10 mouse cellular contexts compared by ENCODE assay signal in the genomic region with DNA sequence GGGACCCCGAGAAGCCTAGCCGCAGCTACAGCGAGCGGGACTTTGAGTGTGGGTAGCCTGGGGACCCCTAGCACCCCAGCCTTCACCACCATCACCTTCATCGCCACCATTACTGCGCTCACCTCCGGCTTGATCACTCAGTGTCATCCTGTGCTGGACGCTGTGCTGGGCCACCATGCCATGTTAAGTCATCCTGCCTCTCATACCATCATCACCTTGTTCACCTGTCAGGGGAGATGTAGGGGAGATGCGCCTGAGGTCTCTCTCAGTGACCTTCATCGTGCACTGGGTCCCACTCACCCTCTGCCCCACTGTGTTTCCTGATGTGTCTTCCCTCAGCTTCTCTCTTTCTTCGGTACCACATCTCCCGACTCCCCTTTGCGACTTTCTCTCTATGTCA. TPM values are rescaled to one million over a fixed set of nuclear protein-coding genes. Genes with fewer than 3 reads are reported as not detected.
DNase-seq lines count a peak whose midpoint lies in the region; ATAC-seq and TF ChIP-seq lines count a peak whose summit lies in the region.
"Had no signal": no experiment of that assay in that cellular context is flagged by ENCODE, and none has a peak within 500 bp of the region (broad histone marks: within the 10 kb centered on the region; RNA-seq: fewer than 3 reads in every experiment).

No protein-coding gene starts in this region.

- TF ChIP-seq CTCF in layer of hippocampus, adult 2 months (conservative IDR thresholded peaks at IDR 0.05): no peak

- H3K4me3 ChIP-seq in layer of hippocampus, adult 2 months: peak overlapping the region; percentile 66
- H3K4me3 ChIP-seq in forebrain, embryonic 15.5 days: peak overlapping the region; percentile 97
- H3K4me3 ChIP-seq in limb, embryonic 11.5 days (ENCODE audit: low read depth, low read length): peak overlapping the region; percentile 61; the same call in 1 of the 2 replicates
- H3K4me3 ChIP-seq in stomach, embryonic 15.5 days (replicated peaks): peak overlapping the region; percentile 79; the same call in 1 of the 2 replicates
- H3K4me3 ChIP-seq in liver, embryonic 12.5 days: no peak overlapping the region

- no peaks in the 10 kb centered on the region for H3K9me3 ChIP-seq in forebrain, embryonic 15.5 days
- no peaks in the 10 kb centered on the region for H3K9me3 ChIP-seq in limb, embryonic 11.5 days (ENCODE audit: control insufficient read depth, low read length)
- H3K9me3 ChIP-seq in stomach, embryonic 15.5 days: no peaks in the 10 kb centered on the region
- H3K9me3 ChIP-seq in liver, embryonic 12.5 days (replicated peaks): no peaks in the 10 kb centered on the region

- peaks cover 15% of the 10 kb centered on the region for H3K36me3 ChIP-seq in forebrain, embryonic 15.5 days
- peaks cover 5% of the 10 kb centered on the region for H3K36me3 ChIP-seq in limb, embryonic 11.5 days (ENCODE audit: control insufficient read depth, insufficient read depth, low read length)
- H3K36me3 ChIP-seq in stomach, embryonic 15.5 days: peaks cover 13% of the 10 kb centered on the region; the same call in 1 of the 2 replicates
- H3K36me3 ChIP-seq in liver, embryonic 12.5 days: no peaks in the 10 kb centered on the region; the same call in 1 of the 2 replicates

- WGBS in forebrain, embryonic 15.5 days: 95% methylated on average over 13 of the region's 13 CpGs
- 91% methylated on average over 13 of the region's 13 CpGs for WGBS in limb, embryonic 11.5 days
- whole genome bisulfite sequencing in stomach, embryonic 15.5 days: 91% methylated on average over 13 of the region's 13 CpGs
- WGBS in liver, embryonic 12.5 days (ENCODE audit: insufficient replicate concordance): 81% methylated on average over 13 of the region's 13 CpGs

- H3K4me2 ChIP-seq in forebrain, embryonic 15.5 days (replicated peaks): peak overlapping the region; percentile 86
- H3K4me2 ChIP-seq in limb, embryonic 11.5 days (ENCODE audit: low read depth, severe bottlenecking): peak overlapping the region; percentile 68; the same call in 1 of the 2 replicates
- H3K4me2 ChIP-seq in stomach, embryonic 15.5 days: peak overlapping the region; percentile 67; the same call in 1 of the 2 replicates
- H3K4me2 ChIP-seq in liver, embryonic 12.5 days: no peak overlapping the region

- no peak for DNase-seq in layer of hippocampus, adult 2 months (ENCODE audit: low spot score in 2 of 2)
- DNase-seq in layer of hippocampus, postnatal 36 days: no peak
- DNase-seq in limb, embryonic 11.5 days (ENCODE audit: low spot score): no peak
- DNase-seq in urinary bladder, adult 2 months (ENCODE audit: low spot score): no peak
- DNase-seq: kidney, adult 9 months had no signal

- no peaks in the 10 kb centered on the region for H3K27me3 ChIP-seq in forebrain, embryonic 15.5 days
- no peaks in the 10 kb centered on the region for H3K27me3 ChIP-seq in limb, embryonic 11.5 days (ENCODE audit: control insufficient read depth, insufficient read depth, low read length)
- no peaks in the 10 kb centered on the region for H3K27me3 ChIP-seq in stomach, embryonic 15.5 days (replicated peaks)
- H3K27me3 ChIP-seq in liver, embryonic 12.5 days (replicated peaks): peaks cover 64% of the 10 kb centered on the region

- no peak for ATAC-seq in forebrain, embryonic 15.5 days (replicated peaks)
- ATAC-seq in limb, embryonic 11.5 days (ENCODE audit: insufficient number of reproducible peaks, low FRiP score, low TSS enrichment, low read depth): no peak
- ATAC-seq in stomach, embryonic 15.5 days (ENCODE audit: insufficient read depth, low FRiP score, low read depth): no peak
- no peak for ATAC-seq in liver, embryonic 12.5 days

- H3K9ac ChIP-seq in forebrain, embryonic 15.5 days (replicated peaks): no peak overlapping the region
- H3K9ac ChIP-seq in limb, embryonic 11.5 days (ENCODE audit: low read length): no peak overlapping the region
- no peak overlapping the region for H3K9ac ChIP-seq in stomach, embryonic 15.5 days
- no peak overlapping the region for H3K9ac ChIP-seq in liver, embryonic 12.5 days
- H3K9ac ChIP-seq: liver, embryonic 14.5 days had no signal

- H3K4me1 ChIP-seq in forebrain, embryonic 15.5 days: peaks cover 17% of the 10 kb centered on the region
- peaks cover 9% of the 10 kb centered on the region for H3K4me1 ChIP-seq in limb, embryonic 11.5 days (ENCODE audit: control insufficient read depth, insufficient read depth, low read length)
- H3K4me1 ChIP-seq in stomach, embryonic 15.5 days: peaks cover 19% of the 10 kb centered on the region; the same call in 1 of the 2 replicates
- H3K4me1 ChIP-seq in liver, embryonic 12.5 days: peaks cover 4% of the 10 kb centered on the region; the same call in 1 of the 2 replicates

- H3K27ac ChIP-seq in layer of hippocampus, adult 2 months: peak overlapping the region; percentile 97; the same call in 1 of the 2 replicates
- H3K27ac ChIP-seq in forebrain, embryonic 15.5 days (replicated peaks): no peak overlapping the region
- no peak overlapping the region for H3K27ac ChIP-seq in limb, embryonic 11.5 days (replicated peaks; ENCODE audit: low read depth, low read length)
- no peak overlapping the region for H3K27ac ChIP-seq in stomach, embryonic 15.5 days
- H3K27ac ChIP-seq in liver, embryonic 12.5 days: no peak overlapping the region
- H3K27ac ChIP-seq: liver, embryonic 14.5 days had no signal

RNA-seq across cellular contexts. Expression of a gene that starts 1.3 kb away (rescaled TPM):
- total RNA-seq in layer of hippocampus, adult 2 months (2021): 100 to 1,000 TPM; 106 to 110 TPM
- 100 to 1,000 TPM; 104 to 109 TPM for total RNA-seq in layer of hippocampus, postnatal 36 days (2021)
- polyA plus RNA-seq in forebrain, embryonic 15.5 days (2015; fragmentation: Nextera tagmentation; extraction: Ambion mirVana): 35.2 and 35.9 TPM in 2 replicates
- 9.3 and 12.3 TPM in 2 replicates for polyA plus RNA-seq in limb, embryonic 11.5 days (2014; fragmentation: Nextera tagmentation; extraction: Ambion mirVana)
- polyA plus RNA-seq in stomach, embryonic 15.5 days (2015; fragmentation: Nextera tagmentation; extraction: Ambion mirVana): 17.7 and 18.2 TPM in 2 replicates
- 31.5 and 33.4 TPM in 2 replicates for polyA plus RNA-seq in urinary bladder, adult 2 months (2012; rRNA removed)
- polyA plus RNA-seq in liver, embryonic 12.5 days (2016; fragmentation: Nextera tagmentation; extraction: Ambion mirVana): 2.4 TPM in 2 replicates
- total RNA-seq: neutrophil, adult 5-6 weeks had no signal

RNA-seq across cellular contexts. Expression of a gene that starts 26.0 kb away (rescaled TPM):
- 10 to 100 TPM; 25.6 to 27.4 TPM for total RNA-seq in layer of hippocampus, adult 2 months (2021)
- total RNA-seq in layer of hippocampus, postnatal 36 days (2021): 10 to 100 TPM; 26.7 to 27.7 TPM
- polyA plus RNA-seq in forebrain, embryonic 15.5 days (2015; fragmentation: Nextera tagmentation; extraction: Ambion mirVana): 19.6 and 20.1 TPM in 2 replicates
- 20.5 and 21.9 TPM in 2 replicates for polyA plus RNA-seq in limb, embryonic 11.5 days (2014; fragmentation: Nextera tagmentation; extraction: Ambion mirVana)
- polyA plus RNA-seq in stomach, embryonic 15.5 days (2015; fragmentation: Nextera tagmentation; extraction: Ambion mirVana): 16.1 and 18.1 TPM in 2 replicates
- polyA plus RNA-seq in urinary bladder, adult 2 months (2012; rRNA removed): 19.0 and 19.7 TPM in 2 replicates
- 10.2 and 10.5 TPM in 2 replicates for polyA plus RNA-seq in liver, embryonic 12.5 days (2016; fragmentation: Nextera tagmentation; extraction: Ambion mirVana)

RNA-seq across cellular contexts. Expression of a gene that starts 40.5 kb away (rescaled TPM):
- 10 to 100 TPM; 15.3 to 16.5 TPM for total RNA-seq in layer of hippocampus, adult 2 months (2021)
- 10 to 100 TPM; 16.4 to 16.6 TPM for total RNA-seq in layer of hippocampus, postnatal 36 days (2021)
- 13.8 and 15.0 TPM in 2 replicates for polyA plus RNA-seq in forebrain, embryonic 15.5 days (2015; fragmentation: Nextera tagmentation; extraction: Ambion mirVana)
- polyA plus RNA-seq in limb, embryonic 11.5 days (2014; fragmentation: Nextera tagmentation; extraction: Ambion mirVana): 1.3 and 2.3 TPM in 2 replicates
- polyA plus RNA-seq in stomach, embryonic 15.5 days (2015; fragmentation: Nextera tagmentation; extraction: Ambion mirVana): 8.0 and 9.6 TPM in 2 replicates
- 19.6 and 23.9 TPM in 2 replicates for polyA plus RNA-seq in urinary bladder, adult 2 months (2012; rRNA removed)
- 1.1 and 1.2 TPM in 2 replicates for polyA plus RNA-seq in liver, embryonic 12.5 days (2016; fragmentation: Nextera tagmentation; extraction: Ambion mirVana)
- total RNA-seq: neutrophil, adult 5-6 weeks had no signal

RNA-seq across cellular contexts. Expression of a gene that starts 41.1 kb away (rescaled TPM):
- 10 to 100 TPM; 20.6 to 25.9 TPM for total RNA-seq in layer of hippocampus, adult 2 months (2021)
- 10 to 100 TPM; 24.1 to 26.3 TPM for total RNA-seq in layer of hippocampus, postnatal 36 days (2021)
- 21.7 and 21.9 TPM in 2 replicates for polyA plus RNA-seq in forebrain, embryonic 15.5 days (2015; fragmentation: Nextera tagmentation; extraction: Ambion mirVana)
- 67.4 and 72.5 TPM in 2 replicates for polyA plus RNA-seq in limb, embryonic 11.5 days (2014; fragmentation: Nextera tagmentation; extraction: Ambion mirVana)
- 75.1 and 84.0 TPM in 2 replicates for polyA plus RNA-seq in stomach, embryonic 15.5 days (2015; fragmentation: Nextera tagmentation; extraction: Ambion mirVana)
- polyA plus RNA-seq in urinary bladder, adult 2 months (2012; rRNA removed): 30.0 and 30.7 TPM in 2 replicates
- 25.2 and 27.9 TPM in 2 replicates for polyA plus RNA-seq in liver, embryonic 12.5 days (2016; fragmentation: Nextera tagmentation; extraction: Ambion mirVana)
- total RNA-seq: neutrophil, adult 5-6 weeks had no signal
